Mouse (Mus musculus): Measurements from ENCODE around the gene Defa17. TPM values are rescaled to one million over a fixed set of nuclear protein-coding genes. Genes with fewer than 3 reads are reported as not detected.
"Not testable (repeated sequence)": the region's sequence is repeated elsewhere in the genome, so short reads cannot be mapped to it uniquely, and the experiment has no call there.

Gene Defa17
- not detected in 2 replicates for polyA plus RNA-seq (2016; fragmentation: Nextera tagmentation; extraction: Ambion mirVana)

GRCm38 (mm10) chr8:21655480-21655879, at the start of gene Defa17:
Gene Defa17 (plus strand): TSS chr8:21655780.
- H3K27me3 ChIP-seq (ENCODE audit: poor library complexity, severe bottlenecking); H3K4me3 ChIP-seq; H3K4me1 ChIP-seq; DNase-seq (ENCODE audit: extremely low spot score, low spot score); H3K27ac ChIP-seq; H3K9me3 ChIP-seq; H3K36me3 ChIP-seq (replicated peaks): not testable (repeated sequence)
- 83% methylated on average over 1 of the region's 2 CpGs for WGBS

- DNase-seq (ENCODE audit: extremely low spot score, low spot score); H3K4me3 ChIP-seq; H3K4me1 ChIP-seq; H3K36me3 ChIP-seq (replicated peaks); H3K9me3 ChIP-seq; H3K27me3 ChIP-seq (ENCODE audit: poor library complexity, severe bottlenecking); H3K27ac ChIP-seq: not testable (repeated sequence)
- WGBS, result 93% methylated on average over 1 of the region's 1 CpGs
These were observed 37.7 kb upstream of the Defa17 start, which contains the start of gene Defa26 for GRCm38 (mm10) chr8:21617883-21618282. Gene Defa26 (plus strand): TSS chr8:21618183.

GRCm38 (mm10) chr8:21665497-21665896, 9.9 kb downstream of the Defa17 start, which contains the start of gene Defa34:
Gene Defa34 (plus strand): TSS chr8:21665797.
- H3K27ac ChIP-seq; H3K27me3 ChIP-seq (ENCODE audit: poor library complexity, severe bottlenecking); H3K9me3 ChIP-seq; H3K36me3 ChIP-seq (replicated peaks); DNase-seq (ENCODE audit: extremely low spot score, low spot score); H3K4me1 ChIP-seq; H3K4me3 ChIP-seq: not testable (repeated sequence)
- 91% methylated on average over 1 of the region's 1 CpGs for WGBS

- DNase-seq (ENCODE audit: extremely low spot score, low spot score); H3K9me3 ChIP-seq; H3K4me3 ChIP-seq; H3K27me3 ChIP-seq (ENCODE audit: poor library complexity, severe bottlenecking); H3K27ac ChIP-seq; H3K36me3 ChIP-seq (replicated peaks); H3K4me1 ChIP-seq: not testable (repeated sequence)
- WGBS, result 84% methylated on average over 2 of the region's 2 CpGs
These were observed 48.0 kb downstream of the Defa17 start, which contains the start of gene AY761184 for GRCm38 (mm10) chr8:21703545-21703944. Gene AY761184 (minus strand): TSS chr8:21703645.

Other genes with a start within 250 kb of the Defa17 start
- not detected in 2 replicates for gene Defa36, start 228.4 kb upstream of the Defa17 start, polyA plus RNA-seq (2016; fragmentation: Nextera tagmentation; extraction: Ambion mirVana)
- not detected in 2 replicates for gene Gm7849, start 199.2 kb upstream of the Defa17 start, polyA plus RNA-seq (2016; fragmentation: Nextera tagmentation; extraction: Ambion mirVana)
- gene Defa20, start 146.5 kb upstream of the Defa17 start, polyA plus RNA-seq (2016; fragmentation: Nextera tagmentation; extraction: Ambion mirVana), result not detected in 2 replicates
- not detected in 2 replicates for gene Defa32, start 126.7 kb upstream of the Defa17 start, polyA plus RNA-seq (2016; fragmentation: Nextera tagmentation; extraction: Ambion mirVana)
- not detected in 2 replicates for gene Defa37, start 90.4 kb upstream of the Defa17 start, polyA plus RNA-seq (2016; fragmentation: Nextera tagmentation; extraction: Ambion mirVana)
- not detected in 2 replicates for gene Defa28, start 72.8 kb upstream of the Defa17 start, polyA plus RNA-seq (2016; fragmentation: Nextera tagmentation; extraction: Ambion mirVana)
- not detected in 2 replicates for gene Gm7861, start 61.3 kb upstream of the Defa17 start, polyA plus RNA-seq (2016; fragmentation: Nextera tagmentation; extraction: Ambion mirVana)
- not detected in 2 replicates for gene Defa26, start 37.6 kb upstream of the Defa17 start, polyA plus RNA-seq (2016; fragmentation: Nextera tagmentation; extraction: Ambion mirVana)
- not detected in 2 replicates for gene Defa34, start 10.0 kb downstream of the Defa17 start, polyA plus RNA-seq (2016; fragmentation: Nextera tagmentation; extraction: Ambion mirVana)
- gene AY761184, start 47.9 kb downstream of the Defa17 start, polyA plus RNA-seq (2016; fragmentation: Nextera tagmentation; extraction: Ambion mirVana), result not detected in 2 replicates
- gene Defa24, start 78.7 kb downstream of the Defa17 start, polyA plus RNA-seq (2016; fragmentation: Nextera tagmentation; extraction: Ambion mirVana), result not detected in 2 replicates
- gene Defb50, start 167.8 kb downstream of the Defa17 start, polyA plus RNA-seq (2016; fragmentation: Nextera tagmentation; extraction: Ambion mirVana), result not detected in 2 replicates
- gene Defb2, start 184.1 kb downstream of the Defa17 start, polyA plus RNA-seq (2016; fragmentation: Nextera tagmentation; extraction: Ambion mirVana), result not detected in 2 replicates
- gene Defb10, start 203.1 kb downstream of the Defa17 start, polyA plus RNA-seq (2016; fragmentation: Nextera tagmentation; extraction: Ambion mirVana), result not detected in 2 replicates
- gene Defb9, start 229.6 kb downstream of the Defa17 start, polyA plus RNA-seq (2016; fragmentation: Nextera tagmentation; extraction: Ambion mirVana), result not detected in 2 replicates